Mouse (Mus musculus): ENCODE measurements around the gene Pcdh20. TPM values are rescaled to one million over a fixed set of nuclear protein-coding genes. Genes with fewer than 3 reads are reported as not detected.

Gene Pcdh20
- polyA plus RNA-seq (2011; ENCODE audit: insufficient read length, low read depth, missing spikeins) = 1.5 and 2.1 TPM in 2 replicates

GRCm38 (mm10) chr14:88470495-88471434 is at the start of gene Pcdh20:
Gene Pcdh20 (minus strand): TSS chr14:88471396.
- TF ChIP-seq CTCF (IDR thresholded peaks at IDR 0.05; ENCODE audit: borderline replicate concordance, insufficient read depth, low read length) (no peak), POLR2A (IDR thresholded peaks at IDR 0.05; ENCODE audit: low read depth, low read length) (no peak)
- H3K27ac ChIP-seq (ENCODE audit: insufficient read depth, low read length) = no peak within 1 kb of the TSS
- peak within 1 kb of the TSS; percentile 47 for H3K4me3 ChIP-seq (ENCODE audit: insufficient read depth, low read length)
- no peaks in the 10 kb centered on the region for H3K4me1 ChIP-seq (ENCODE audit: control insufficient read depth, insufficient read depth, low read length)

GRCm38 (mm10) chr14:88479909-88480308 is 8.7 kb upstream of the Pcdh20 start:
- Histone ChIP-seq H3K4me3 (ENCODE audit: insufficient read depth, low read length) (no peak overlapping the region), H3K27ac (ENCODE audit: insufficient read depth, low read length) (no peak overlapping the region), H3K4me1 (ENCODE audit: control insufficient read depth, insufficient read depth, low read length) (no peaks in the 10 kb centered on the region)
- TF ChIP-seq POLR2A (IDR thresholded peaks at IDR 0.05; ENCODE audit: low read depth, low read length) (no peak), CTCF (IDR thresholded peaks at IDR 0.05; ENCODE audit: borderline replicate concordance, insufficient read depth, low read length) (no peak)

GRCm38 (mm10) chr14:88469956-88470355 is 1.2 kb downstream of the Pcdh20 start:
- Histone ChIP-seq H3K4me1 (ENCODE audit: control insufficient read depth, insufficient read depth, low read length) (no peaks in the 10 kb centered on the region), H3K27ac (ENCODE audit: insufficient read depth, low read length) (no peak overlapping the region), H3K4me3 (ENCODE audit: insufficient read depth, low read length) (peak overlapping the region; percentile 47; the same call in 1 of the 2 replicates)
- TF ChIP-seq CTCF (IDR thresholded peaks at IDR 0.05; ENCODE audit: borderline replicate concordance, insufficient read depth, low read length) (no peak), POLR2A (IDR thresholded peaks at IDR 0.05; ENCODE audit: low read depth, low read length) (no peak)

- Histone ChIP-seq H3K4me1 (ENCODE audit: control insufficient read depth, insufficient read depth, low read length) (no peaks in the 10 kb centered on the region), H3K4me3 (ENCODE audit: insufficient read depth, low read length) (peak overlapping the region; percentile 22), H3K27ac (ENCODE audit: insufficient read depth, low read length) (no peak overlapping the region)
- TF ChIP-seq CTCF (IDR thresholded peaks at IDR 0.05; ENCODE audit: borderline replicate concordance, insufficient read depth, low read length) (no peak), POLR2A (IDR thresholded peaks at IDR 0.05; ENCODE audit: low read depth, low read length) (no peak)
Measured at GRCm38 (mm10) chr14:88469361-88469760, 1.8 kb downstream of the Pcdh20 start.

GRCm38 (mm10) chr14:88466416-88466815 is 4.8 kb downstream of the Pcdh20 start:
- no peak overlapping the region for H3K4me3 ChIP-seq (ENCODE audit: insufficient read depth, low read length)
- H3K27ac ChIP-seq (ENCODE audit: insufficient read depth, low read length) = no peak overlapping the region
- TF ChIP-seq CTCF (IDR thresholded peaks at IDR 0.05; ENCODE audit: borderline replicate concordance, insufficient read depth, low read length) (no peak), POLR2A (IDR thresholded peaks at IDR 0.05; ENCODE audit: low read depth, low read length) (no peak)
- H3K4me1 ChIP-seq (ENCODE audit: control insufficient read depth, insufficient read depth, low read length) = no peaks in the 10 kb centered on the region

GRCm38 (mm10) chr14:88464356-88464755 is 6.8 kb downstream of the Pcdh20 start:
- H3K4me3 ChIP-seq (ENCODE audit: insufficient read depth, low read length) = no peak overlapping the region
- no peaks in the 10 kb centered on the region for H3K4me1 ChIP-seq (ENCODE audit: control insufficient read depth, insufficient read depth, low read length)
- no peak overlapping the region for H3K27ac ChIP-seq (ENCODE audit: insufficient read depth, low read length)
- TF ChIP-seq POLR2A (IDR thresholded peaks at IDR 0.05; ENCODE audit: low read depth, low read length) (no peak), CTCF (IDR thresholded peaks at IDR 0.05; ENCODE audit: borderline replicate concordance, insufficient read depth, low read length) (no peak)

GRCm38 (mm10) chr14:88463357-88463756 is 7.8 kb downstream of the Pcdh20 start:
- Histone ChIP-seq H3K4me3 (ENCODE audit: insufficient read depth, low read length) (no peak overlapping the region), H3K27ac (ENCODE audit: insufficient read depth, low read length) (no peak overlapping the region), H3K4me1 (ENCODE audit: control insufficient read depth, insufficient read depth, low read length) (no peaks in the 10 kb centered on the region)
- TF ChIP-seq POLR2A (IDR thresholded peaks at IDR 0.05; ENCODE audit: low read depth, low read length) (no peak), CTCF (IDR thresholded peaks at IDR 0.05; ENCODE audit: borderline replicate concordance, insufficient read depth, low read length) (no peak)

GRCm38 (mm10) chr14:88462944-88463343 is 8.3 kb downstream of the Pcdh20 start:
- Histone ChIP-seq H3K27ac (ENCODE audit: insufficient read depth, low read length) (no peak overlapping the region), H3K4me1 (ENCODE audit: control insufficient read depth, insufficient read depth, low read length) (no peaks in the 10 kb centered on the region), H3K4me3 (ENCODE audit: insufficient read depth, low read length) (no peak overlapping the region)
- TF ChIP-seq POLR2A (IDR thresholded peaks at IDR 0.05; ENCODE audit: low read depth, low read length) (no peak), CTCF (IDR thresholded peaks at IDR 0.05; ENCODE audit: borderline replicate concordance, insufficient read depth, low read length) (no peak)

- H3K27ac ChIP-seq (ENCODE audit: insufficient read depth, low read length) = no peak overlapping the region
- no peak overlapping the region for H3K4me3 ChIP-seq (ENCODE audit: insufficient read depth, low read length)
- H3K4me1 ChIP-seq (ENCODE audit: control insufficient read depth, insufficient read depth, low read length) = no peaks in the 10 kb centered on the region
- TF ChIP-seq CTCF (IDR thresholded peaks at IDR 0.05; ENCODE audit: borderline replicate concordance, insufficient read depth, low read length) = no peak
- no peak for TF ChIP-seq POLR2A (IDR thresholded peaks at IDR 0.05; ENCODE audit: low read depth, low read length)
Measured at GRCm38 (mm10) chr14:88460705-88461104, 10.5 kb downstream of the Pcdh20 start.

- Histone ChIP-seq H3K4me1 (ENCODE audit: control insufficient read depth, insufficient read depth, low read length) (no peaks in the 10 kb centered on the region), H3K4me3 (ENCODE audit: insufficient read depth, low read length) (no peak overlapping the region), H3K27ac (ENCODE audit: insufficient read depth, low read length) (no peak overlapping the region)
- TF ChIP-seq CTCF (IDR thresholded peaks at IDR 0.05; ENCODE audit: borderline replicate concordance, insufficient read depth, low read length) (no peak), POLR2A (IDR thresholded peaks at IDR 0.05; ENCODE audit: low read depth, low read length) (no peak)
Measured at GRCm38 (mm10) chr14:88443304-88443703, 27.9 kb downstream of the Pcdh20 start.

All from embryonic fibroblast, embryonic 13.5 days (primary cell).